Mouse (Mus musculus) MEL (cell line): ENCODE measurements at regions not wholly inside any gene's neighbourhood (a gene's known extent, or its start where the extent isn't known, plus 50 kb on each side); places are given as distances from the start of the nearest gene placed in this dataset.

Experiments used
- BHLHE40 ChIP-seq: IDR thresholded peaks from 2 replicates; pipeline ENCODE4 v1.6.1; 2012; ENCODE audit warnings: low read depth, mild to moderate bottlenecking, inconsistent platforms, low read length, improper control_type of control experiment, borderline replicate concordance
- CHD2 ChIP-seq: IDR thresholded peaks from 2 replicates; pipeline ENCODE4 v1.6.1; 2011; ENCODE audit warnings: low read length, improper control_type of control experiment
- CTCF ChIP-seq, 3 experiments: IDR thresholded peaks in 2 of 3; conservative IDR thresholded peaks in 1 of 3; 2 replicates each; pipeline ENCODE4 v1.5.1; 2011 to 2012; ENCODE audit warnings: low read length in 3 of 3, low read depth in 2 of 3, mild to moderate bottlenecking in 2 of 3, improper control_type of control experiment in 1 of 3, inconsistent platforms in 1 of 3, mixed read lengths in 1 of 3, moderate library complexity in 1 of 3; ENCODE audit not compliant: control insufficient read depth in 1 of 3, insufficient read depth in 1 of 3, poor library complexity in 1 of 3, severe bottlenecking in 1 of 3
- EP300 ChIP-seq, 2 experiments: IDR thresholded peaks; 2 replicates each; pipeline ENCODE4 v1.6.1; 2011; ENCODE audit warnings: improper control_type of control experiment in 2 of 2, low read length in 2 of 2, low read depth in 1 of 2, mild to moderate bottlenecking in 1 of 2
- MYC ChIP-seq: IDR thresholded peaks from 2 replicates; pipeline ENCODE4 v1.6.1; 2011; ENCODE audit warnings: low read depth, mild to moderate bottlenecking, low read length, improper control_type of control experiment, moderate library complexity
- POLR2A ChIP-seq, 2 experiments: IDR thresholded peaks; 2 replicates each; pipeline ENCODE4 v1.6.1; 2011 to 2012; ENCODE audit warnings: low read length in 2 of 2, mild to moderate bottlenecking in 2 of 2, control low read depth in 1 of 2, improper control_type of control experiment in 1 of 2, low read depth in 1 of 2, moderate library complexity in 1 of 2; ENCODE audit not compliant: control insufficient read depth in 1 of 2, insufficient read depth in 1 of 2, poor library complexity in 1 of 2
- POLR2AphosphoS5 ChIP-seq: IDR thresholded peaks from 2 replicates; pipeline ENCODE4 v1.6.1; 2012; ENCODE audit warnings: low read depth, borderline replicate concordance, mild to moderate bottlenecking, inconsistent platforms, low read length, moderate library complexity, mixed read lengths
- TBP ChIP-seq: IDR thresholded peaks from 2 replicates; pipeline ENCODE4 v1.8.0; 2011; ENCODE audit warnings: low read depth, low read length, improper control_type of control experiment
- TCF12 ChIP-seq: IDR thresholded peaks from 2 replicates; pipeline ENCODE4 v1.6.1; 2014; ENCODE audit warnings: low read depth, mild to moderate bottlenecking, inconsistent platforms, low read length, improper control_type of control experiment, moderate library complexity
- UBTF ChIP-seq: IDR thresholded peaks from 2 replicates; pipeline ENCODE4 v1.6.1; 2012; ENCODE audit warnings: low read depth, mild to moderate bottlenecking, inconsistent platforms, low read length, improper control_type of control experiment, moderate library complexity, borderline replicate concordance; ENCODE audit not compliant: insufficient read depth
- USF2 ChIP-seq, 2 experiments: IDR thresholded peaks; 2 replicates each; pipeline ENCODE4 v1.6.1; 2011 to 2012; ENCODE audit warnings: improper control_type of control experiment in 2 of 2, low read length in 2 of 2, borderline replicate concordance in 1 of 2, inconsistent platforms in 1 of 2, low read depth in 1 of 2, mild to moderate bottlenecking in 1 of 2; ENCODE audit not compliant: insufficient read depth in 1 of 2
- ZC3H11A ChIP-seq: IDR thresholded peaks from 2 replicates; pipeline ENCODE4 v1.6.1; 2012; ENCODE audit warnings: low read depth, mild to moderate bottlenecking, inconsistent platforms, low read length, improper control_type of control experiment
- ZMIZ1 ChIP-seq: IDR thresholded peaks from 2 replicates; pipeline ENCODE4 v1.6.1; 2012; ENCODE audit warnings: low read depth, mild to moderate bottlenecking, inconsistent platforms, low read length, improper control_type of control experiment, moderate library complexity

DNA sequence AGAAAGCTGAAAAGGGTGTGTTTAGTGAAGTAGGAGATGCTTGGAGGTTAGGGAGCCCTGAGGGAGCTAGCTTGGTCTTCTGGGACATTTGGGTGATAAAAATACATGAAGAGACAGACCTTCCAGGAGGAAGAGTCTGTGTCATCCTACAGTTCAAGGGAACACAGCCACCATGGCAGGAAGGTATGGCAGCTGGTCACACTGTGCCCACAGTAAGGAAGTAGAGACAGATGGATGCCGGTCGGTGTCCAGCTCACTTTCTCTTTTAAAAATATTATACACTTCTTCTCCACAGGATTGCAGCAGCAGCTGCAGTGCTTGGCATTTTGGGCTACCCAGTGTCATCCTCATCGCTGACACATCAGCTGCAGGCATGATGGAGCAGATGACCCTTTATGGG is 63.0 kb downstream of the Rplp1 start:
- no peak for TF ChIP-seq TCF12
- TF ChIP-seq ZC3H11A, result no peak
- no peak for TF ChIP-seq POLR2AphosphoS5
- no peak for TF ChIP-seq CTCF (IDR thresholded peaks at IDR 0.05 in 2 of 3, conservative IDR thresholded peaks at IDR 0.05 in 1 of 3; ENCODE audit: control insufficient read depth in 1 of 3, insufficient read depth in 1 of 3, low read depth in 2 of 3, low read length in 3 of 3, poor library complexity in 1 of 3, severe bottlenecking in 1 of 3)
- no peak for TF ChIP-seq ZMIZ1
- TF ChIP-seq CHD2, result no peak
- TF ChIP-seq POLR2A (IDR thresholded peaks at IDR 0.05; ENCODE audit: control insufficient read depth in 1 of 2, insufficient read depth in 1 of 2, low read depth in 1 of 2, low read length in 2 of 2, poor library complexity in 1 of 2), result no peak
- TF ChIP-seq BHLHE40, result no peak
- no peak for TF ChIP-seq UBTF
- TF ChIP-seq USF2 (IDR thresholded peaks at IDR 0.05; ENCODE audit: borderline replicate concordance in 1 of 2, insufficient read depth in 1 of 2, low read depth in 1 of 2, low read length in 2 of 2), result no peak
- TF ChIP-seq TBP, result no peak
- TF ChIP-seq MYC, result no peak
- no peak for TF ChIP-seq EP300 (IDR thresholded peaks at IDR 0.05; ENCODE audit: low read depth in 1 of 2, low read length in 2 of 2)
